Mouse (Mus musculus) midbrain, embryonic 10.5 days (tissue): ENCODE data around the gene Gga1. TPM values are rescaled to one million over a fixed set of nuclear protein-coding genes. Genes with fewer than 3 reads are reported as not detected.
"Not testable (repeated sequence)": the region's sequence is repeated elsewhere in the genome, so short reads cannot be mapped to it uniquely, and the experiment has no call there.

Source experiments
- DNase-seq: peaks from one replicate; pipeline ENCODE4 v3.0.0-alpha.2; 2017; ENCODE audit warnings: low spot score
- H3K27ac ChIP-seq: fragments of 300-500 bp; sonication (generic); replicated peaks from 2 replicates; pipeline ENCODE4 v1.5.1; 2016; ENCODE audit warnings: mild to moderate bottlenecking
- H3K27me3 ChIP-seq: fragments of 300-500 bp; sonication (generic); 2 replicates; pipeline ENCODE4 v1.6.1; 2016; ENCODE audit warnings: low read depth, mild to moderate bottlenecking; ENCODE audit not compliant: poor library complexity, severe bottlenecking
- H3K36me3 ChIP-seq: fragments of 300-500 bp; sonication (generic); 2 replicates; pipeline ENCODE4 v1.6.1; 2016; ENCODE audit warnings: mild to moderate bottlenecking, moderate library complexity
- H3K4me1 ChIP-seq: fragments of 300-500 bp; sonication (generic); 2 replicates; pipeline ENCODE4 v1.6.1; 2016
- H3K4me3 ChIP-seq: fragments of 300-500 bp; sonication (generic); 2 replicates; pipeline ENCODE4 v1.5.1; 2016; ENCODE audit warnings: mild to moderate bottlenecking, moderate library complexity
- H3K9me3 ChIP-seq: fragments of 300-500 bp; sonication (generic); replicated peaks from 2 replicates; pipeline ENCODE4 v1.6.1; 2016; ENCODE audit warnings: mild to moderate bottlenecking
- WGBS: fragments of 180-500 bp; shearing (Covaris S2); methylation state at CpG from one replicate; pipeline ENCODE4 v1.1.7; 2016; 5-methylcytosine and 5-hydroxymethylcytosine counted together
- polyA plus RNA-seq: library from polyadenylated mRNA; unstranded; fragments of >200 nt; fragmentation: Nextera tagmentation; extraction: Ambion mirVana; gene quantifications from 2 replicates; pipeline ENCODE4 v1.2.1, GENCODE M21; 2016

The Gga1 gene
- polyA plus RNA-seq, 1 experiment from 2014 or later: 47.1 TPM

- Histone ChIP-seq H3K9me3 (no peaks in the 10 kb centered on the region), H3K4me3 (peak overlapping the region; percentile 14; the same call in 1 of the 2 replicates), H3K27ac (peak overlapping the region; percentile 69), H3K27me3 (no peaks in the 10 kb centered on the region), H3K4me1 (peaks cover 31% of the 10 kb centered on the region), H3K36me3 (no peaks in the 10 kb centered on the region)
- 60% methylated on average over 7 of the region's 7 CpGs for WGBS
- DNase-seq: no peak
These were observed 8.2 kb upstream of the Gga1 start for GRCm38 (mm10) chr15:78868826-78869233.

- Histone ChIP-seq H3K36me3 (no peaks in the 10 kb centered on the region), H3K4me1 (peaks cover 32% of the 10 kb centered on the region), H3K9me3 (no peaks in the 10 kb centered on the region), H3K27me3 (no peaks in the 10 kb centered on the region), H3K27ac (no peak overlapping the region), H3K4me3 (no peak overlapping the region)
- peak; percentile 54 for DNase-seq
- 28% methylated on average over 6 of the region's 6 CpGs for WGBS
These were observed 7.2 kb upstream of the Gga1 start for GRCm38 (mm10) chr15:78869775-78870174.

- Histone ChIP-seq H3K36me3 (no peaks in the 10 kb centered on the region), H3K27ac (no peak overlapping the region), H3K9me3 (no peaks in the 10 kb centered on the region), H3K4me3 (no peak overlapping the region), H3K4me1 (peaks cover 51% of the 10 kb centered on the region), H3K27me3 (no peaks in the 10 kb centered on the region)
- DNase-seq: no peak
- whole genome bisulfite sequencing: 65% methylated on average over 5 of the region's 5 CpGs
These were observed 4.9 kb upstream of the Gga1 start for GRCm38 (mm10) chr15:78872021-78872608.

- Histone ChIP-seq H3K4me3 (no peak overlapping the region), H3K36me3 (no peaks in the 10 kb centered on the region), H3K4me1 (peaks cover 48% of the 10 kb centered on the region), H3K27me3 (no peaks in the 10 kb centered on the region), H3K9me3 (no peaks in the 10 kb centered on the region), H3K27ac (peak overlapping the region; percentile 52; the same call in 1 of the 2 replicates)
- no peak for DNase-seq
- WGBS: 53% methylated on average over 13 of the region's 13 CpGs
These were observed 3.1 kb upstream of the Gga1 start for GRCm38 (mm10) chr15:78873803-78874435.

GRCm38 (mm10) chr15:78874989-78875388 is 2.0 kb upstream of the Gga1 start:
- H3K4me1 ChIP-seq: peaks cover 54% of the 10 kb centered on the region
- no peak for DNase-seq
- no peak overlapping the region; the same call in 1 of the 2 replicates for H3K27ac ChIP-seq
- peaks cover 3% of the 10 kb centered on the region for H3K36me3 ChIP-seq
- H3K4me3 ChIP-seq: no peak overlapping the region
- 81% methylated on average over 8 of the region's 8 CpGs for WGBS
- no peaks in the 10 kb centered on the region for H3K9me3 ChIP-seq
- no peaks in the 10 kb centered on the region for H3K27me3 ChIP-seq

GRCm38 (mm10) chr15:78875537-78875936 is 1.5 kb upstream of the Gga1 start:
- peaks cover 58% of the 10 kb centered on the region for H3K4me1 ChIP-seq

GRCm38 (mm10) chr15:78876258-78876696 is 713 bp upstream of the Gga1 start:
- Histone ChIP-seq H3K27me3 (no peaks in the 10 kb centered on the region), H3K36me3 (peaks cover 15% of the 10 kb centered on the region), H3K9me3 (no peaks in the 10 kb centered on the region), H3K27ac (peak overlapping the region; percentile 96), H3K4me1 (peaks cover 61% of the 10 kb centered on the region), H3K4me3 (peak overlapping the region; percentile 60)
- DNase-seq: peak; percentile 85
- 6% methylated on average over 17 of the region's 17 CpGs for WGBS

More at GRCm38 (mm10) chr15:78875537-78875936, 1.5 kb upstream of the Gga1 start:
- Histone ChIP-seq H3K27ac (peak overlapping the region; percentile 96), H3K27me3 (no peaks in the 10 kb centered on the region), H3K4me3 (peak overlapping the region; percentile 60), H3K36me3 (peaks cover 7% of the 10 kb centered on the region), H3K9me3 (no peaks in the 10 kb centered on the region)
- DNase-seq: no peak
- 81% methylated on average over 5 of the region's 5 CpGs for WGBS

GRCm38 (mm10) chr15:78877810-78878390 is 910 bp downstream of the Gga1 start:
- Histone ChIP-seq H3K9me3 (no peaks in the 10 kb centered on the region), H3K27me3 (no peaks in the 10 kb centered on the region), H3K27ac (peak overlapping the region; percentile 96), H3K4me3 (peak overlapping the region; percentile 60), H3K4me1 (peaks cover 52% of the 10 kb centered on the region), H3K36me3 (peaks cover 31% of the 10 kb centered on the region)
- DNase-seq: no peak
- WGBS: 1% methylated on average over 17 of the region's 17 CpGs

- 82% methylated on average over 7 of the region's 7 CpGs for WGBS
- H3K27me3 ChIP-seq, DNase-seq, H3K4me3 ChIP-seq, H3K9me3 ChIP-seq: not testable (repeated sequence)
- H3K4me1 ChIP-seq: peaks cover 48% of the 10 kb centered on the region
- H3K36me3 ChIP-seq: peaks cover 41% of the 10 kb centered on the region
- 0 out of 2 replicates have a peak overlapping the region, but pooled peaks have one; percentile 42 for H3K27ac ChIP-seq
These were observed 2.0 kb downstream of the Gga1 start for GRCm38 (mm10) chr15:78878792-78879516.

- no peak overlapping the region for H3K4me3 ChIP-seq
- H3K9me3 ChIP-seq: no peaks in the 10 kb centered on the region
- 95% methylated on average over 8 of the region's 8 CpGs for WGBS
- peaks cover 55% of the 10 kb centered on the region for H3K36me3 ChIP-seq
- H3K4me1 ChIP-seq: peaks cover 39% of the 10 kb centered on the region
- no peak overlapping the region for H3K27ac ChIP-seq
- no peak for DNase-seq
- H3K27me3 ChIP-seq: no peaks in the 10 kb centered on the region
These were observed 3.4 kb downstream of the Gga1 start for GRCm38 (mm10) chr15:78880432-78880831.

- Histone ChIP-seq H3K36me3 (peaks cover 69% of the 10 kb centered on the region), H3K27ac (no peak overlapping the region), H3K27me3 (no peaks in the 10 kb centered on the region), H3K4me3 (no peak overlapping the region), H3K4me1 (peaks cover 27% of the 10 kb centered on the region), H3K9me3 (no peaks in the 10 kb centered on the region)
- no peak for DNase-seq
- WGBS: 84% methylated on average over 3 of the region's 3 CpGs
These were observed 4.8 kb downstream of the Gga1 start for GRCm38 (mm10) chr15:78881828-78882227.

GRCm38 (mm10) chr15:78889401-78889853 is 12.4 kb downstream of the Gga1 start:
- Histone ChIP-seq H3K27ac (peak overlapping the region; percentile 73), H3K4me3 (peak overlapping the region; percentile 30; the same call in 1 of the 2 replicates), H3K4me1 (peaks cover 43% of the 10 kb centered on the region), H3K9me3 (no peaks in the 10 kb centered on the region), H3K36me3 (peaks cover 96% of the 10 kb centered on the region), H3K27me3 (no peaks in the 10 kb centered on the region)
- WGBS: 18% methylated on average over 13 of the region's 13 CpGs
- DNase-seq: peak; percentile 38
